Mouse (Mus musculus) neural tube, embryonic 13.5 days (tissue): Measurements from ENCODE around the gene Tmem131l. TPM values are rescaled to one million over a fixed set of nuclear protein-coding genes. Genes with fewer than 3 reads are reported as not detected.

ENCODE experiments used
- ATAC-seq: fragments of 200-750 bp; cut with Nextera tagmentation; 2 replicates; pipeline ENCODE4 v1.8.0; 2017; ENCODE audit warnings: low read depth, mild to moderate bottlenecking, moderate TSS enrichment, moderate library complexity
- H3K27ac ChIP-seq: fragments of 300-500 bp; sonication (generic); replicated peaks from 2 replicates; pipeline ENCODE4 v1.5.1; 2015; ENCODE audit warnings: moderate library complexity, mild to moderate bottlenecking, inconsistent platforms
- H3K27me3 ChIP-seq: fragments of 300-500 bp; sonication (generic); 2 replicates; pipeline ENCODE4 v1.6.1; 2015; ENCODE audit warnings: mild to moderate bottlenecking, inconsistent platforms
- H3K36me3 ChIP-seq: fragments of 300-500 bp; sonication (generic); 2 replicates; pipeline ENCODE4 v1.6.1; 2015; ENCODE audit warnings: mild to moderate bottlenecking, inconsistent platforms
- H3K4me1 ChIP-seq: fragments of 300-500 bp; sonication (generic); replicated peaks from 2 replicates; pipeline ENCODE4 v1.6.1; 2015; ENCODE audit warnings: inconsistent platforms
- H3K4me2 ChIP-seq: fragments of 300-500 bp; sonication (generic); 2 replicates; pipeline ENCODE4 v1.6.1; 2015; ENCODE audit warnings: inconsistent platforms, mild to moderate bottlenecking, moderate library complexity
- H3K4me3 ChIP-seq: fragments of 300-500 bp; sonication (generic); 2 replicates; pipeline ENCODE4 v1.5.1; 2015; ENCODE audit warnings: mild to moderate bottlenecking, inconsistent platforms
- H3K9ac ChIP-seq: fragments of 300-500 bp; sonication (generic); 2 replicates; pipeline ENCODE4 v1.6.1; 2015; ENCODE audit warnings: moderate library complexity, mild to moderate bottlenecking, inconsistent platforms
- H3K9me3 ChIP-seq: fragments of 300-500 bp; sonication (generic); 2 replicates; pipeline ENCODE4 v1.6.1; 2016; ENCODE audit warnings: inconsistent platforms
- WGBS: fragments of 180-500 bp; shearing (Covaris S2); methylation state at CpG from one replicate; pipeline ENCODE4 v1.1.7; 2015; 5-methylcytosine and 5-hydroxymethylcytosine counted together
- polyA plus RNA-seq: library from polyadenylated mRNA; unstranded; fragments of >200 nt; fragmentation: Nextera tagmentation; extraction: Ambion mirVana; gene quantifications from 2 replicates; pipeline ENCODE4 v1.2.1, GENCODE M21; 2015

Gene Tmem131l
- polyA plus RNA-seq, 1 experiment from 2014 or later, result 75.3 TPM

DNA sequence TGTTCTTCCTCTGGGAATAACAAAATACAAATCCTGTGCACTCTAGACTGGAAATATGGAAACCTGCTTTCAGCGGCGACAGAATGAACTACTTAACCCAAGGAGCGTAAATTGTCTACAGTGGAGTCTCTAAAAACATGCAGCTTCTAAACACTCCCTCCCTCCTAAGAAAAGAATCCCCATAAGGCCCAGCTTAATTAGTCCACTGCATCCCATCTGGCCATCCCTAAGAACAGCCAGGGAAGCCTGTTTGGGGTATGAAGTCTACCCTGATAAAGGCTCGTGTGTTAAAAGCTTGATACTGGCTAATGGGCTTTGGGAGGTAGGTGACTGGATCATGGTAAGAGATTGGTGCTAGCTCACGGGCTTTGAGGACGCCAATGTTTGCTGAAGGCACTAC, 54.5 kb downstream of the Tmem131l start:
- H3K9ac ChIP-seq, result no peak overlapping the region
- ATAC-seq, result no peak
- H3K27ac ChIP-seq, result peak overlapping the region; percentile 47
- H3K4me3 ChIP-seq, result no peak overlapping the region
- peaks cover 94% of the 10 kb centered on the region for H3K4me1 ChIP-seq
- no peaks in the 10 kb centered on the region for H3K36me3 ChIP-seq
- H3K4me2 ChIP-seq, result no peak overlapping the region
- H3K27me3 ChIP-seq, result no peaks in the 10 kb centered on the region
- WGBS, result 32% methylated on average over 6 of the region's 6 CpGs
- no peaks in the 10 kb centered on the region for H3K9me3 ChIP-seq

DNA sequence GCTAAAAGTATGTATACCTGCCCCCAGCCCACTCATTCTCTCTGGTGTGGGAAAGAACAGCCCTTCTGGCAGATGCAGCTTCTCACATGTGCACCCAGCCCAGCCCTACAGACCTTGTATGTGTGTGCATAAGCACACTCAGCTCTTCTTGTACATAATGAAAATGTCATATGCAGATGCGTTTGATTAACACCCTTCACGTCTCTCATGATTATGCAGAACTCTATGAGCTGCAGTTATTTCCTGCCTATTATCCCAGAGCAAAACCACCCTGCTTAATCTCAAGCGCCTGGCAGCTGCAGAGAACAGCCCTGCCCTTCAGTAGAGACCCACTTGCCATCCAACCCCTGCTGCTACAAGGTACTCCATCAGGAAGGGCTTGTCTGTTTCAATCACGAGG, 55.6 kb downstream of the Tmem131l start:
- H3K27ac ChIP-seq, result peak overlapping the region; percentile 47
- H3K4me3 ChIP-seq, result no peak overlapping the region
- H3K4me1 ChIP-seq, result peaks cover 94% of the 10 kb centered on the region
- no peaks in the 10 kb centered on the region for H3K27me3 ChIP-seq
- no peaks in the 10 kb centered on the region for H3K9me3 ChIP-seq
- no peak overlapping the region for H3K9ac ChIP-seq
- 57% methylated on average over 4 of the region's 4 CpGs for WGBS
- no peak for ATAC-seq
- no peaks in the 10 kb centered on the region for H3K36me3 ChIP-seq
- no peak overlapping the region for H3K4me2 ChIP-seq

DNA sequence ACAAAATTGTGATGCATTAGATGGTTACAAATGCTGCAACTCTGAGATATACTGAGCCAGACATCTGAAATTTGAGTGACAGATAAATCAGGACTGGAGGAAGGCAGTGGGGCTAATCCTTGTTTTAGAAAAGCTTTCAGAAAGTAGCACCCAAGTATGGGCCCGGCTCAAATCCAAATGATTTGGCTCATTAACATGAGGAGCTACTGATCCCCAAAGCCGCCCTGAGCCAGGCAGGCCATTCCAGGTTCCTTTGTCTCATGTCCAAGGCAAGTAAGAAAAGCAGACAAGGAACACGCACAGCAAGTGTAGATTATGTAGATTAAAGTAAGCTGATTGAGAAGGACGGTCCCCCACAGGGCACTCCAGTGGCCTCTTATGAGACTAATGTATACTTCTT, 57.2 kb downstream of the Tmem131l start:
- no peak overlapping the region for H3K4me2 ChIP-seq
- no peaks in the 10 kb centered on the region for H3K36me3 ChIP-seq
- H3K4me1 ChIP-seq, result peaks cover 96% of the 10 kb centered on the region
- no peaks in the 10 kb centered on the region for H3K27me3 ChIP-seq
- H3K9me3 ChIP-seq, result no peaks in the 10 kb centered on the region
- H3K4me3 ChIP-seq, result no peak overlapping the region
- peak overlapping the region; percentile 11; the same call in 1 of the 2 replicates for H3K27ac ChIP-seq
- no peak overlapping the region for H3K9ac ChIP-seq
- 63% methylated on average over 4 of the region's 4 CpGs for WGBS
- no peak for ATAC-seq

DNA sequence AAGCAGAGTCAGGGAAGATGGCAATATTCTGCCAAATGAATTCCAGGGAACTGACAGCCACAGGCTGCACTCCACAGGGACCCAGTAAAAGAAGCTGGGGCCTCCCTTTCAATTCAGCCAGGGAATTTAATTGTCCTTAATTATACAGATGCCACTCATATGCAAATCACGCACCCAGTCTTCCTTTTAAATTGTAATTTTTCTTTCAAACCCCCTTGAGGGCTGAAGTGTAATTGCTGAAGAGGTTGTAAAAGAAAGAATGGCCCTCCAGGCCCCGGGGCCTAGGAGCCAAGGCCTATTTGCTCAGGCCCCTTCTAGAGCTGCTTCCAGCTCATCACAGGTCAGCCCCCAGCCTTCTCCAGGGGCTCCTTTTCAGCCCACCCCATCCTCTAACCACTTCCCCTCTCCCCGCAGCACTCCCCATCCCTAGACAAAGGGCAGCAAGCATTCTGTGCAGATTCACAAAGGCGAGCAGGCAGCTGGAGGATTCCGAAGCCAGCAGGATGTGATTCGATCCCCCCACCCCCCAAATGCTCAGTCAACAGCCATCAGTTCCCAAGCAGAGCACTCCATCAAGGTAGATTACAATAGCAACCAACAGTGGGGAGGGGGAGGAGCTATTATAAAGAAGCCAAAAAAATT, 59.6 kb downstream of the Tmem131l start:
- peaks cover 85% of the 10 kb centered on the region for H3K4me1 ChIP-seq
- peak; percentile 93 for ATAC-seq

DNA sequence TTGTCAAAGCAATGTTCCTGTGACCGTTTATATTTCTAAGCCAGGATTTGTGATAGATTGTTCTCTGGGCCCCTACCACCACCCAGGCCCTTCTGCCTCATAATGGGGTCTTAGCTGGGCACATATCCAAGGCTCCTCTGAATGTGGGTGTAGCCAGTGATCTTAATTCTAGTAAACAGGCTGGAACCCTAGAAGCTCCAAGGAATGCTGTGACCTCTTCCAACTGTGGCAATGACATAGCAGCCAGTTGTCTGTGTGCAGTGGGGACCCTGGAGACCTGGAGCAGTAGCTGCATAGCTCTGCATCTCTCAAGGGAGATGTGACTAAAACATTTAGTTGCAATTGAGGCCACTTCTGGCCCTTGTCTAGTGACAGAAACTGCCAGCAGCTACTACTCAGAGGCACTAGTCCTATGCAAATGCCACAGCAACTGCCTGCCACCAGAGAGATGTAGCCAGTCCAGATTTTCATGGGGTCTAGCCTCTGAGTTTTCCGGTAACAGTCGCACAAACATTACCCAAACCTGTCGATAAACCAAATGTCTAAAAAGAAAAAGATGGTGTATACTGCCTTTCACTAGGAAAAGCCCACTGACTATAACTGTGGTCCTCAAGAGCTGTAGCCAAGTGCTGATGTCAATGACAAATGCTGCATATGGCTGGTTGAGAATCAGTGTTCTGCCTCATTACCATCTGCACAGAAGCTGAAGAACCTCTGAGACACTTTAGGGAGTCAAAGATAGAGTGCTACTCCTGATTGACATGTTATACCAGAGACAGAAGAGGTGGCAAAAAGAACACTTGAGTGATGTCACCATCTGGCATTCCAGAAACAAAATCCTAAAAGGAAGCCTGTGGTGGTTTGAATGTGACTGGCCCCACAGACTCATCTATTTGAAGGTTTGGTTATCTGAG, 61.2 kb downstream of the Tmem131l start:
- no peak for ATAC-seq
- no peaks in the 10 kb centered on the region for H3K27me3 ChIP-seq
- peak overlapping the region; percentile 96 for H3K27ac ChIP-seq
- no peak overlapping the region for H3K9ac ChIP-seq
- no peak overlapping the region for H3K4me2 ChIP-seq
- no peak overlapping the region for H3K4me3 ChIP-seq
- 74% methylated on average over 4 of the region's 4 CpGs for WGBS
- no peaks in the 10 kb centered on the region for H3K36me3 ChIP-seq
- no peaks in the 10 kb centered on the region for H3K9me3 ChIP-seq
- peaks cover 82% of the 10 kb centered on the region for H3K4me1 ChIP-seq

More for the DNA sequence above, 59.6 kb downstream of the Tmem131l start:
- Histone ChIP-seq H3K36me3 (no peaks in the 10 kb centered on the region), H3K27ac (peak overlapping the region; percentile 96), H3K9me3 (no peaks in the 10 kb centered on the region), H3K27me3 (no peaks in the 10 kb centered on the region), H3K9ac (peak overlapping the region; percentile 55), H3K4me3 (no peak overlapping the region), H3K4me2 (peak overlapping the region; percentile 16)
- 4% methylated on average over 6 of the region's 6 CpGs for WGBS

DNA sequence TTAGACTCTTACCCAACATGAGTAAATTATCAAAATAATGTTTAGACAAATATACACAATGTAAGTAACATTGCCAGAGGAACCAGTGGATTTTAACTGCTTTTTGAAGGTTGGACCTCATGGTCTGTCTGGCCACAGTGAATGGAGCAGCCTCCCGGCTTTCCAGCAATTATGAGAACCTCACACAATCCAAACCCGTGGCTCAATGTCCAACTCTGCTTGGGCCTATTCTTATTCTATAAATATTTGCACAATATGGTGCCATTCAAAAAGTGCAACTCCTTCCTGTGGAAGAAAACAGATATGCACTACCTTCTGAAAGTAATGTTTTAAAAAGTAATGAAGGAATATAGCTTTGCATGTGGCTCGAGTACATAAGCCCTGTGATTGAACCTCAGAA, 62.2 kb downstream of the Tmem131l start:
- Histone ChIP-seq H3K4me2 (no peak overlapping the region), H3K36me3 (no peaks in the 10 kb centered on the region), H3K9me3 (no peaks in the 10 kb centered on the region), H3K4me1 (peaks cover 81% of the 10 kb centered on the region), H3K9ac (no peak overlapping the region), H3K4me3 (no peak overlapping the region), H3K27me3 (no peaks in the 10 kb centered on the region), H3K27ac (peak overlapping the region; percentile 96; the same call in 1 of the 2 replicates)
- WGBS, result 68% methylated on average over 3 of the region's 3 CpGs
- ATAC-seq, result no peak

DNA sequence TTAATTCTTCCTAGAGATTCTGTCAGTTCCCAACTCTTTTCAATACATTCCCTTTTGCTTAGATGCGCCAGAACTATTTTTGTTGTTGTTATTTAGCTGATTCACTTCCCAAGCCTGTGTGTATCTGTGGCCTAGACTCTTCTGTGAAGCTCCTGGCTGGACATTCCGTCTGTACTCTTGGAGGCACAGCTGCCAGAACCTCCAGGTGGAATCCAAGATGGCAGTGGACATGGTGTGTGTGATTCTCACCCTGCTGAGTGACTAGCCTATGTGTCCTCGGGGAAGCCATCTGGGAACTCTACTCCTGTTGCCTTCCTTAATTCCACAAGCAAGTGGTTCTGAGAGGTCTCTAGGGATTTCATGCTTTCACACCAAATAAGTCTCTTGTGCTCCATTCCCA, 63.8 kb downstream of the Tmem131l start:
- Histone ChIP-seq H3K27ac (no peak overlapping the region), H3K9ac (no peak overlapping the region), H3K4me2 (no peak overlapping the region), H3K36me3 (no peaks in the 10 kb centered on the region), H3K27me3 (no peaks in the 10 kb centered on the region), H3K4me1 (peaks cover 84% of the 10 kb centered on the region), H3K4me3 (no peak overlapping the region), H3K9me3 (no peaks in the 10 kb centered on the region)
- ATAC-seq, result no peak
- 65% methylated on average over 3 of the region's 3 CpGs for WGBS

DNA sequence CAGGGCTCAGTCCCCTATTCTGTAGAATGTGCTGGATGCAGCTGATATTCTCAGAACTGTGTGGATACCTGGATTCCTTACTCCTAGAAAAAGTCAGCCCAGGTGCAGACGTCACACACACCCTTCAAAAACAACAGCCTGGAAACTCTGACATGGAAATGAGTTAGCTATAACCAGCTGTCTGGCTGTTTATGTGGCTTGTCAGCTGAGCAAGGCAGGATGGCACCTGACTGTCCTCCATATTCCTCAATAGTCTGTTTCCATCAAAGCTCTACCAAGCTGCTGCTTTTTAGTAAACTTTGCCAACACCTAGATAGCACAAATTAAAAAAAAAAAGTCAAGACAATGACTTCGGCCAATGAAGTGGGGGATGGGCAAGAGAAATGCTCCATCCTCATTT, 66.6 kb downstream of the Tmem131l start:
- ATAC-seq, result no peak
- no peak overlapping the region for H3K4me3 ChIP-seq
- H3K36me3 ChIP-seq, result no peaks in the 10 kb centered on the region

DNA sequence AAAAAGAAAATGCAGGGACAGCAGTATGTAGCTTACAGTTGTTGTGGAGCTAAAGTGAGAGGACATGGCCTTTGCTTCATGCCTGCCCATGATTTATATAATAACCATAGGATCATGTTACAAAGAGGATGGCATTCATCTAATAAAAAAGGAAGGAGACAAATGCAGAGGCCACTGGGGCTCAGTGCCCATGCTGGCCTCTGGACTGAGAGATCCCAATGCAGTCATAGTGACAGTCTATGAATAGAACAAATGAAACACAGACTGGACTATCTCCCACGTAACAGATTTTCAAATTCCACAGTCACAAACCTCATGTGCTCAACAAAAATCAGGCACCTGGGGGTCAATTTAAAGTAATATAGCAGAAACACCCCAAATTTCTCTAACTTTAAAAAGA, 69.3 kb downstream of the Tmem131l start:
- peaks cover 2% of the 10 kb centered on the region; the same call in 1 of the 2 replicates for H3K36me3 ChIP-seq
- no peak overlapping the region for H3K4me2 ChIP-seq
- no peak overlapping the region for H3K27ac ChIP-seq
- no peak overlapping the region for H3K4me3 ChIP-seq
- H3K9ac ChIP-seq, result no peak overlapping the region
- no peaks in the 10 kb centered on the region for H3K27me3 ChIP-seq
- peaks cover 55% of the 10 kb centered on the region for H3K4me1 ChIP-seq
- no peaks in the 10 kb centered on the region for H3K9me3 ChIP-seq
- ATAC-seq, result no peak
- 24% methylated on average over 1 of the region's 1 CpGs for WGBS

More for the DNA sequence above, 66.6 kb downstream of the Tmem131l start:
- Histone ChIP-seq H3K27ac (no peak overlapping the region; the same call in 1 of the 2 replicates), H3K9ac (no peak overlapping the region), H3K27me3 (no peaks in the 10 kb centered on the region), H3K4me1 (peaks cover 69% of the 10 kb centered on the region), H3K4me2 (no peak overlapping the region), H3K9me3 (no peaks in the 10 kb centered on the region)
- 56% methylated on average over 2 of the region's 2 CpGs for WGBS

DNA sequence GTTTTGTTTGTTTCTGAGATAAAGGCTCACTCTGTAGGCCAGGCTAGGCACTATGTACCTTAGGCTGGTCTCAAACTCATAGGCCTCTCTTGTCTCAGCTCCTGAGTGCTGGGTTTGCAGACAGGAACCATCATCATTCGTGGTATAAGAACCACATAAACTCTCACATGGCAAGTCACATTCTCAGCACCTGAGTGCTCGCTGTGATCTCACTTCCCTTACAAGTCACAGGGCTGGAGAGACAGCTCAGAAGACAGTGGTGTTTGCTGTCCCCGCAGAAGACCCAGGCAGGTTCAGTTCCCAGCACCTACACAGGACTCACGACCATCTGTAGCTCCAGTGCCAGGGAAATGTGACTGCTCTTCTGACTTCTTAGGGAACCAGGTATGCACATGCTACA, 70.9 kb downstream of the Tmem131l start:
- Histone ChIP-seq H3K4me1 (peaks cover 51% of the 10 kb centered on the region), H3K4me2 (no peak overlapping the region), H3K27ac (no peak overlapping the region), H3K36me3 (peaks cover 5% of the 10 kb centered on the region; the same call in 1 of the 2 replicates), H3K9ac (no peak overlapping the region), H3K27me3 (no peaks in the 10 kb centered on the region), H3K9me3 (no peaks in the 10 kb centered on the region), H3K4me3 (no peak overlapping the region)
- 93% methylated on average over 4 of the region's 4 CpGs for WGBS
- no peak for ATAC-seq

DNA sequence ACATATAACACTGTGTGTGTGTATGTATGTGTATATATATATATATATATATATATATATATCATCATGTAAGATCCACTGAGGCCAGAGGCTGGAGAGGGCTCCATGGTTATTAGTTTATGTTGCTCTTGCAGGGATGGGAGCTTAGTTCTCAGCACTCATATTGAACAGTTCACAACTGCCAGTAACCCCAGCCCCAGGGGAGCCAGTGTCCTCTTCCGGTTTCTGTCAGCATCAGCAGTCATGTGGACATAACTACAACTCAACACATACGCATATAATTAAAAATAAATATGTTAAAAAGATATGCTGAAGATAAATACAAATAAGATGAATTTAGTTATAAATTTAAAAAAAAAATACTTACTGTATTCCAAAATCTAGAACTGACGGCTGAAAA, 72.2 kb downstream of the Tmem131l start:
- ATAC-seq, result no peak
- no peak overlapping the region for H3K27ac ChIP-seq
- WGBS, result 68% methylated on average over 3 of the region's 3 CpGs
- peaks cover 5% of the 10 kb centered on the region; the same call in 1 of the 2 replicates for H3K36me3 ChIP-seq
- no peak overlapping the region for H3K4me2 ChIP-seq
- H3K27me3 ChIP-seq, result no peaks in the 10 kb centered on the region
- H3K9me3 ChIP-seq, result no peaks in the 10 kb centered on the region
- no peak overlapping the region for H3K4me3 ChIP-seq
- peaks cover 40% of the 10 kb centered on the region for H3K4me1 ChIP-seq
- H3K9ac ChIP-seq, result no peak overlapping the region

DNA sequence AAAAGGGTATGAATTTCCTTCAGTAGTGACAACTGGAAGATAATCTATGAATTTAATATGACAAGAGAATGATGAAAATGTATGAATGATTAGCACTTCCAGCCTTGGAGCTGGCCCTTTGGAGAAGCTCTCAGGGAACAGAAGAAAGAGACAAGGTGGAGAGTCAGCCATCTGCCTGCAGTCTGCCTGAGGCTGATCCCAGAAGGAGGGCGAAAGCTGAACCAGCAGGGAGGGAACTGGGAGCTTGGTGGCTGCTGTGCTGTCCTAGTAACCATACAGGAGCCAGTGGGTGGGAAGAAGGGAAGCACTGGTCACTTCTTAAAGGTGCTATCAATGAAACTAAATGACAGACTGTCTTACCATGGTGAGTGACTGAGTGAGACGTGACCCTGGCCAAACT, 74.6 kb downstream of the Tmem131l start:
- 51% methylated on average over 2 of the region's 2 CpGs for WGBS
- ATAC-seq, result 0 out of 2 replicates have a peak, but pooled peaks have one; percentile 38

More for the DNA sequence above, 74.6 kb downstream of the Tmem131l start:
- H3K9me3 ChIP-seq, result no peaks in the 10 kb centered on the region
- H3K36me3 ChIP-seq, result peaks cover 19% of the 10 kb centered on the region
- no peak overlapping the region for H3K9ac ChIP-seq
- H3K27ac ChIP-seq, result no peak overlapping the region; the same call in 1 of the 2 replicates
- no peak overlapping the region for H3K4me2 ChIP-seq
- peaks cover 18% of the 10 kb centered on the region for H3K4me1 ChIP-seq
- H3K4me3 ChIP-seq, result no peak overlapping the region
- H3K27me3 ChIP-seq, result no peaks in the 10 kb centered on the region
